Mouse (Mus musculus) spleen, adult 2 months (tissue): ENCODE data around the gene Itpkc.

ENCODE experiments used
- CTCF ChIP-seq: fragments of 200-500 bp; IDR thresholded peaks from 2 replicates; pipeline ENCODE4 v1.5.1; 2011; ENCODE audit warnings: mild to moderate bottlenecking, inconsistent platforms; ENCODE audit not compliant: insufficient read depth, insufficient read length, insufficient replicate concordance; ENCODE audit errors: extremely low read depth
- POLR2A ChIP-seq: fragments of 200-500 bp; IDR thresholded peaks from 2 replicates; pipeline ENCODE4 v1.6.1; 2011; ENCODE audit warnings: low read depth, low read length, inconsistent platforms

DNA sequence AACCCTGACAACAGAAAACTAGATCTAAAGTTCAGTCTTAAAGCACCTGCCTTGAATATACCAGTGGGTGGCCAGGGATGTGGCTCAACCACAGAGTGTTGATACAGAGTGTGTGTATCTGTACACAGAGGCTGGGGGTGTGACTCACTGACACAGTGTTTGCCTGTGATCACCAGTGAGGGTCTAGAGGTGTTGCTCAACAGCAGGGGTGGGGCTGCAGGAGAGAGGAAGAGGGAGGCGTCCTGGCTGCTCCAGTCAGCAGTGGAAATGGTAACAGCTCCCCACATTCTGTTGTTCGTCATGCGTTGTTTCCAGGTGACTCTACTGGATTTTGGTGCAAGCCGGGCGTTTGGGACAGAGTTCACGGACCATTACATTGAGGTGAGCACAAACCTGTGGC, 23.5 kb upstream of the Itpkc start:
- TF ChIP-seq POLR2A (no peak), CTCF (no peak)
